Mouse (Mus musculus): Measurements from ENCODE around the gene Gm5431. TPM values are rescaled to one million over a fixed set of nuclear protein-coding genes. Genes with fewer than 3 reads are reported as not detected.
A peak's percentile ranks its signal among the peaks of the same experiment; 100 is the strongest.
"Not testable (repeated sequence)": the region's sequence is repeated elsewhere in the genome, so short reads cannot be mapped to it uniquely, and the experiment has no call there.

Gene Gm5431
- total RNA-seq, 2 experiments from 2014 or later: 0.44 to 0.59 TPM

GRCm38 (mm10) chr11:48871817-48872541 is 30.0 kb downstream of the Gm5431 start:
- DNase-seq (ENCODE audit: low spot score in 2 of 2): peak in 1 of 2 experiments; percentile 40

GRCm38 (mm10) chr11:48871201-48871772 is 30.7 kb downstream of the Gm5431 start, which contains the start of gene Irgm1:
Gene Irgm1, minus strand, starts transcription at chr11:48871683.
- peak; percentile 34 to 65 for DNase-seq (ENCODE audit: low spot score in 2 of 2)

- DNase-seq (ENCODE audit: low spot score in 2 of 2): no peak
These were observed 31.2 kb downstream of the Gm5431 start for GRCm38 (mm10) chr11:48870781-48871180.

GRCm38 (mm10) chr11:48869380-48870110 is 32.5 kb downstream of the Gm5431 start:
- DNase-seq (ENCODE audit: low spot score in 2 of 2): no peak

GRCm38 (mm10) chr11:48866481-48866880 is 35.5 kb downstream of the Gm5431 start:
- no peak for DNase-seq (ENCODE audit: low spot score in 2 of 2)

GRCm38 (mm10) chr11:48863808-48864207 is 38.2 kb downstream of the Gm5431 start:
- no peak for DNase-seq (ENCODE audit: low spot score in 2 of 2)

- no peak for DNase-seq (ENCODE audit: low spot score in 2 of 2)
These were observed 39.2 kb downstream of the Gm5431 start for GRCm38 (mm10) chr11:48862784-48863319.

GRCm38 (mm10) chr11:48859014-48859413 is 43.0 kb downstream of the Gm5431 start:
- DNase-seq (ENCODE audit: low spot score in 2 of 2): peak in 1 of 2 experiments; percentile 40

- DNase-seq (ENCODE audit: low spot score in 2 of 2): peak; percentile 66 to 75
These were observed 48.4 kb downstream of the Gm5431 start for GRCm38 (mm10) chr11:48853474-48854180.

- no peak for DNase-seq (ENCODE audit: low spot score in 2 of 2)
These were observed 49.2 kb downstream of the Gm5431 start for GRCm38 (mm10) chr11:48852624-48853473.

GRCm38 (mm10) chr11:48852190-48852589 is 49.8 kb downstream of the Gm5431 start:
- DNase-seq (ENCODE audit: low spot score in 2 of 2): no peak

GRCm38 (mm10) chr11:48851270-48851995 is 50.6 kb downstream of the Gm5431 start:
- DNase-seq (ENCODE audit: low spot score in 2 of 2): no peak

GRCm38 (mm10) chr11:48850240-48850639 is 51.8 kb downstream of the Gm5431 start:
- no peak for DNase-seq (ENCODE audit: low spot score in 2 of 2)

- no peak for DNase-seq (ENCODE audit: low spot score in 2 of 2)
These were observed 55.1 kb downstream of the Gm5431 start for GRCm38 (mm10) chr11:48846881-48847280.

GRCm38 (mm10) chr11:48846362-48846761 is 55.7 kb downstream of the Gm5431 start:
- DNase-seq (ENCODE audit: low spot score in 2 of 2): not testable (repeated sequence)

- no peak for DNase-seq (ENCODE audit: low spot score in 2 of 2)
These were observed 56.7 kb downstream of the Gm5431 start for GRCm38 (mm10) chr11:48845244-48845815.

- DNase-seq (ENCODE audit: low spot score in 2 of 2): no peak
These were observed 57.7 kb downstream of the Gm5431 start for GRCm38 (mm10) chr11:48844309-48844708.

GRCm38 (mm10) chr11:48843202-48843601 is 58.8 kb downstream of the Gm5431 start:
- DNase-seq (ENCODE audit: low spot score in 2 of 2): no peak

GRCm38 (mm10) chr11:48842378-48842792 is 59.6 kb downstream of the Gm5431 start:
- no peak for DNase-seq (ENCODE audit: low spot score in 2 of 2)
